Mouse (Mus musculus) kidney, adult 2 months (tissue): Measurements from ENCODE around the gene Itgav.

Source experiments
- CTCF ChIP-seq: fragments of 200-500 bp; conservative IDR thresholded peaks from 2 replicates; pipeline ENCODE4 v1.5.1; 2011; ENCODE audit warnings: low read depth, mild to moderate bottlenecking, control low read depth, low read length, moderate library complexity, mixed read lengths; ENCODE audit not compliant: insufficient read depth, insufficient read length
- POLR2A ChIP-seq: fragments of 200-500 bp; IDR thresholded peaks from one replicate; pipeline ENCODE4 v1.6.1; 2011; ENCODE audit warnings: low read depth, low read length, control low read depth

GRCm38 (mm10) chr2:83766878-83767277, 42.7 kb downstream of the Itgav start:
- TF ChIP-seq CTCF = no peak
- TF ChIP-seq POLR2A = no peak
